Mouse (Mus musculus) v-Abl transformed pro-B cells (cell line): ENCODE measurements around the gene Cacna1c.

Experiments
- in situ Hi-C, 2 experiments: fragments of 400-800 bp; cut with MboI; formaldehyde crosslinking; loops; one replicate each; pipeline ENCODE4 v1.15.1; 2025; ENCODE audit not compliant: unreplicated experiment in 2 of 2

Gene Cacna1c

DNA sequence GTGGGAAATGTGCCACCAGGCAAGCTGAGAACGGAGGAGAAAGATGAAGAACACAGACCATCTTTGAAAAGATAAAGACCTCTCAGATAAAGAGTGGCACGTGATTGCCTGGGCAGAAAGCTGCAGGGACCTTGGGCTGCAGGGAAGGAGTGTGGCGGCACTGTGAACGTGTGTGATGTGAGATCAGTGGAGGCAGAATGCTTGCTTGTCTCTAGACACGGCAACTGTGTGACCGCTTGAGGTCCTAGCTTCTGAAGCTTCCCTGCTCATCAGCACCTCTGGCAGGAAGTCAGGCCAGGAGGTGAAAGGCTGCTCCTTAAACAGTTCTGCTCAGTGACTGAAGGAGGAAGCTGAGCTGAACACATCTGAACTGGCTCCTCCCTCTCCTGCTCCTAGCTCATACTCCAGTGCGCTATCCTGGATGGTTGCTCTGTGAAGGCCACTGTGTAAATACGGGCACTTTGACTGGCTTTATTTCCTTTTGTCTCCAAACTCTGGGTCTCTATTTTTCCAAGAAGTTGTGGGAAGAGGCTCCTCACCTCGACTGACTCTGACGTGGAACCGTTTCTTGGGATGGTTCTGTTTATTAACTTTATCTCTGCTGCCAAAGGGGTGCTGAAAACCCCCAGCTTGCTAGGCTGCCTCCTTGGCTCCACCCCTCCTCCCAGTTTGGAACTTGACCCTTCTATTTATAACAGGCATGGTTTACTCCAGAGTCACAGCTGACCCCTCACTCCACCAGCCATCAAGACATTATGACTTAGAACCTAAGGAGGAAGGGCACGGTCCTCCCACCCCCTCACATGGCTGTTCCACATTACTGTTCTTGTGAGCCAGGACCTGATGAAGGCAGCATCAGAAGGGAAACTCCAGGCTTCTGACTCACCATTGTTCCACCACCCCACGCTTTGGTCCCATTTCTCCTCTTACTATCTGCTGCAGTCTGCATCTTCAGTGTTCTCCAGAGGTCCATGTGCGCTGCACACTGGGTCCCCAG lies 357.0 kb downstream of the Cacna1c start:
- in situ Hi-C loops: no loop called here

DNA sequence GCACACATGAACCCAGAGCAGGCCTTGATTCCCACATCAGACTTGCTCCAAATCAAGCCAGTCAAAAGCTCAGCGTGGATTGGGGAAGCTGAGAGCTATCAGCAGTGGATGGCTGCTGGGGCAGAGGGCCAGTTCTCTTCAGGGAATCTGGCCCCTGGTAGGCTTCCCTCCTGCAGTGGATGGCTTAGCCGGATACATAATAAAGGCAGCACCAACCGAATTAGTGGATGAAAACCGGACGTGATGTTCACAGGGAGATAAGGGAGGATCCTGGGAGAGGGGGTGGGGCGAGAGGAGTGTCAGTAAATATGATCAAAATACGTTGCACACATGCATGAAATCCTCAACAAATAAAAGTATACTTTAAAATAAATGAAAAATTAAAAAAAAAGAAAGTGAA lies 359.5 kb downstream of the Cacna1c start:
- in situ Hi-C loops: no loop called here

DNA sequence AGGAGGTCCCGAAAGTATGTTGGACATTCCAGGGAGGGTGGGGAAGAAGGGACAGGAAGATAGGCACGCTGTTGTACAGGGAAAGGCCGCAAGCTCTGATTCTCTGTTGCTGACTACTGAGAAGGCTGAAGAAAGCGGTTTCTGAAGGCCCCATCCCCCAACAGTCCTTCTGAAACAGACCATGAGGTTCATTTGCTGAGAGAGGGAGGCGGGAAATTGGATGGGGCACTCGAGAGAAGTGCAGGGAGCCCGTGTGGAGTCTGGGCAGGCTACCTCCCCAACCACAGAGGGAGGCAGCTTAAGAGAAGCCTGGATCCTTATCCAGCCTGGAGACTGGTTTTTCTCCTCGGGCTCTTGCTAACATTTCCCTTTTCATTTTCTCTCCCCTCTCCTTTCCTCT lies 362.2 kb downstream of the Cacna1c start:
- in situ Hi-C loops: no loop called here

DNA sequence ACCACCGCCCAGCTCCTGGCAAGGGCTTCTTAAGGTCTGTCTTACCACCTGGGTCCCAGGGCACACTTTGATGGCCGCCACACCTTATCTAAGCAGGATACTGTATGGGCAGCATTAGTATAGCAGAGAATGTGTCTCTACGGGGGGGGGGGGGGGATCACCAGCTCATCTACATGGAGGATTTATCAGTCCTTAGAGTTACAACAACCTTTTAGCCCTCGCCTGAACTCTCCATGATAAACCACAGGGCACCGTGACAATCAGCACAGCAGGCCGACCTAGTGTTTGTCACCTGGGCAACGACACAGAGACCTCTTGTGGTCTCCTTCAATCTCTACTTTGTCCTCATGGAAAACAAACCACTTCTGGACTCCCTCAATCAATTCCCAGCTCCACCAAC lies 363.2 kb downstream of the Cacna1c start:
- in situ Hi-C loops: no loop called here

DNA sequence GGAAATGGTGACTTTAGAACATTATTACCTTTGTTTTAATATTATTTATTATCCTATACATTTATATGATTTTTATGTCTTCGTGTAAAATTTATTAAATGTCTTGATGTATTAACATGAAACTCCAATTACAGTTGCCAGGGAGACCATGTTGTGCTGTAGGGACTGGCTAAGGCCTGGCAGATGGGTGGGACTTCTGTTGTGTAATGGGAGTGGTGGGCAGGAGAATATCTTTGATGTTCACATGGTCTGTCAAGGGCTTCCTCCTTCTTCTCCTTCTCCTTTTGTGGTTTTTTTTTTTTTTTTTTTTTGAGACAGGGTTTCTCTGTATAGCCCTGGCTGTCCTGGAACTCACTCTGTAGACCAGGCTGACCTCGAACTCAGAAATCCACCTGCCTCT lies 363.6 kb downstream of the Cacna1c start:
- in situ Hi-C loops: no loop called here

DNA sequence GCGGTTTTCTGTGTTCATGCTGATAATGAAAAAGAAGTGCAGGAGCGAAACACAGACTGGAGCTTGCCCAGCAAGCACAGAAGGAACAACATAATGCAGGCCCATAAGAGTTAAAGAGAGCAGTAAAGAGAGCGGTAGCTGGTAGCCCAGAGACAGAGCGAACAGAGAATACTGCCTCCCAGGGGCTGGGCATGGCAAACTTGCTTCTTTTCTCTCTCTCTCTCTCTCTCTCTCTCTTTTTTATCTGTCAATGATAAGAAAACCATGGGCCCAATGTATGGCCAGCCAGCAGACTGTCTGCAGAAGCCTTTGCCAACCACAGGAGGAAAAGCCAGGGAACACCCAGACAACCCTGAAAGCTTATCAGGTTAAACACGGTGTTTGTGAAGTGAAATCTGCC lies 365.4 kb downstream of the Cacna1c start:
- in situ Hi-C loops: no loop called here

DNA sequence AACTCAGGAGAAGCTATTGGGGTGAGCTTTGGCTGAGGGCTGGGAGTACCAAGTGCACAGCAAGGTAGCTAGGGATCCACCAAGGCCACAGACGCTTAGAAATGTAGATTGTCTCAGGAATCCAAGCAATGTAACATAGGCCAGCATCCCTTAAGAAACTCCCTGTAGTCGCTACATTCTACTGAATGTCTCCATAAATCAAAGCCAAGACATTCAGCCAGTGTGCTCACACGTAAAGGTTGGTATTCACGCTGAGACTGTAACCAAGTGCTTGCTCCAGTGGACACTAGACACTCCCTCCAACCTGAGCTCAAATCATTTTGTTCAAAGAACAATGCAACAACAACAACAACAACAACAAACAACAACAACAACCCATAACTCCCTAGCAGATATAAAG lies 368.0 kb downstream of the Cacna1c start:
- in situ Hi-C loops: no loop called here

DNA sequence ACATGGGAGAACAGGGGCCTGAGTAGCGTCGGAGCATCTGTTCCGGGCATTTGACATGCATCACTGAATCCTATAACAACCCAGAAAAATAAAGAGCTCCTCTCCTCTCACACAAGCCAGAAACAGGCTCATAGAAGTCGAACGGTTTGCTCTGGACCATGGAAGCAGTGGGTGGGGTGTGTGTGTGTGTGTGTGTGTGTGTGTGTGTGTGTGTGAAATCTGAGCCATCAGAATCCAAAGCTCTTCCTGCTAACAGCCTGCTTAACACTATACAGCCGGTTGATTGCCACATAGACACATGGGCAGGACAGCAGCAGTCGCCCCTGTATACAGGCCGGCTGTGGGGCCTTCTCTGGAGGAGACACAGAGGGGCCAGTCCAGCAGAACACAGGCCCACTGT lies 368.7 kb downstream of the Cacna1c start:
- in situ Hi-C loops: no loop called here

DNA sequence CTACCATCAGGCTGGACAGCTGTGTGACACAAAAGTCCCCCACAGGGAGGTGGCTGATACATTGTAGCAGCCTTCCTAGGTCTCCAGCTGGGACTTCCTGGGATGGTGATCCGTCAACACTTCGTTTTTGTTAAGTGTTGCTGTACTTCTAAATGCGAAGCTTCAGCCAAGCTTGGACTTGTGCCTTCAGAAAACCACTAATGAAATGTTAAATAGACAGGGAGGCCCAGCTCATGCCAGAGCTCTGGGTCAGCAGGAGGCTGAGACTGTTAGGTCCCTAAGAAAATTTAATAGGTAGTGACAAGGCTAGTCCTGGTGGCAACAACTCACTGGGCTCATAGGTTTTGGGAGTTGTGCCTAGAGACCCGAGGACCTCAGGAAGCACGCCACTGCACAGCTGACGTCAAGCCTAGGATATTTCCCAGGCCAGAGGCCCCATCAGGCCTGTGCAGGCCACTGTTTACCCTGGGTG lies 370.8 kb downstream of the Cacna1c start:
- in situ Hi-C loops: no loop called here

DNA sequence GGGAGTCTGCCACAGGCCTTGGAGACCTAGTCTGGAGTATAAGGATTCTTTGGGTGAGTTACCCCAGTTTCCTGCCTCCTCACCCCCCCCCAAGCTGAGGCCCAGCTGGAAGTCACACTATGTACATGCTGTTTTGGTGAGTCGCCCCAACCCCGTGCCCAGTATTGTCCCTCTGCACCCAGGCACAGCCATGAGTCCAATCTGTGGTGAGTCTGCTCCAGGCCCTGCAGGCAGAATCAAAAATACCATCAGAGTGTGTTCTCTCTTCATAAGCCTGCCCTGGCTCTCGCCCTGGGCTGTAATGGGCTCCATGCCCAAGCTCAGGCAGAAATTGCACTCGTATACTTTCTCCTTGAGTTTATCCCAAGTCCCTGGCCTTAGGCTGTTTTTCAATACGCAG lies 374.7 kb downstream of the Cacna1c start:
- in situ Hi-C loops: no loop called here

DNA sequence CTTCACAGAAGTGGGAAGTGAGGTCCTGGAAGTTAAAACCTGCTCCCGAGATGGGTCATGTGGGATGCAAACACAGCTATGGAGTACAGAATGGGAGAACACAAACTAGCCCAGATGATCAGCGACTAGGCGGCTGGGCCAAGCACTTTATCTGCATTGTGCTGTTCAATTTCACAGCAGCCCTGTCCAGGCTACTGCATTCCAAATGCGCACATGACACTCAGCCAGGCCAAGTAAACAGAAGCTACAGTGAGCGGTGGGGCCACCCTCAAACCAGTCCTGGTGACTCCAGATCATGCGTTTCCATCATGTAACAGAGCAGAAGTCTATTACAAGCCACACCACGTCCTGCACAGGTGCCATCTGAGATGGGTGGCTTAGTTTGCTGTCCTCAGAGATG lies 376.6 kb downstream of the Cacna1c start:
- in situ Hi-C loops: no loop called here

DNA sequence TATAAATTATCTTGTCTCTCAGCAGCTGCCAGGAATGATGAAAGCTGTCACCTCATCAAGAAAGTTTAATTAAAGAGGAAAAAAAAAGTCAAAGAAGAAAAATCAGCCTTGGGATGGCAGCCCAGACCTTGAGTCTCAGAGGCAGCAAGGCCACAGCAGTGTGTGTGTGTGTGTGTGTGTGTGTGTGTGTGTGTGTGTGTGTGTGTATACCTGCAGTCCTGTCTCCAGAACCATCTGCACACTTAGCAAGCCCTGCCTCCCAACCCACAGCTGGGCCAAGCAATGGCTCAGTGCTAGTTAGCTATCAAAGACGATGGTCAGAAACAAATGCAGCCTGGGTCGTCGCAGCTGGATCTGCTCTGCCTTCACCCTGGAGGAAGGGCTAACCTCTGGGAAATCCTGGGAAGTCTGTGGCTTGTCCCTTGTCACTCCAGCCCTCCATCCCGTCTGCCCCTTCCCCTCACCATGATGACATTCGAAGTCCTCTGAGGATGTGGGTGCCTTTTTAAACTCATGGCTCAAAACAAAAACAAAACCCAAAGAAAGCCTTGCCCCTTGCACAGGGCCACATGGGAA lies 378.2 kb downstream of the Cacna1c start:
- in situ Hi-C loops: no loop called here

DNA sequence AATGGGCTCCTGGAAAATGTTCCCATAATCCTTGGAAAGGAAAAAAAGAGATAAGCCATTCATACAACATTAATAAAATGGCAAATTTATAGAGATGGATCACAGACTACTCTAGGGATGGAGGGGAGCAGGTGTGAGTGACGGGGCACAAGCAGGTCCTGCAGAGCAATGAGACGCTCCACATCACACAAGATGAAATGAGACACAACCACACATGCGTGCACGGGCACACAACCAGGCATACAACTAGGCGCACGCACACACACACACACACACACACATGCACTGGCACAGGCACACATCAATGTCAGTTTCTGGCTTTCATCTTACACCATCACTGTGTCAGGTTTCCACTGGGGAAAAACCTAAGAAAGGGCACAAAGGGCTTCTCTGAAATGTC lies 380.0 kb downstream of the Cacna1c start:
- in situ Hi-C loops: no loop called here

DNA sequence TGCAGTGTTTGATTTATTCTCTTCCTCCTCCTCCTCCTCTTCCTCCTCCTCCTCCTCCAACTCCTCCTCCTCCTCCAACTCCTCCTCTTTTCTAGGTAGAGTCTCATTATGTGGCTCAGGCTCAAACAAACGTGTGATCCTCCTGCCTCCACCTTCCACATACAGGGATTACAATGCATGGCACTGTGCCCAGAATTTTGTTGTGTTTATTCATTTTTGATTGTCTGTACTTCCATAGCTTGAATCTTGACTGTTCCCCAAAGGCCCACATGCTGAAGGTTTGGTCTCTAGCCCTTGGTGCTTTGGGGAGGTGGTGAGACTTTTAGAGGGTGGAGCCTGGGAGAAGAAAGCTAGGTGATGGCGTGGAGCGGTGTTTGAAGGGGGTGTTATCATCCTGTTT lies 383.7 kb downstream of the Cacna1c start:
- in situ Hi-C loops: no loop called here

DNA sequence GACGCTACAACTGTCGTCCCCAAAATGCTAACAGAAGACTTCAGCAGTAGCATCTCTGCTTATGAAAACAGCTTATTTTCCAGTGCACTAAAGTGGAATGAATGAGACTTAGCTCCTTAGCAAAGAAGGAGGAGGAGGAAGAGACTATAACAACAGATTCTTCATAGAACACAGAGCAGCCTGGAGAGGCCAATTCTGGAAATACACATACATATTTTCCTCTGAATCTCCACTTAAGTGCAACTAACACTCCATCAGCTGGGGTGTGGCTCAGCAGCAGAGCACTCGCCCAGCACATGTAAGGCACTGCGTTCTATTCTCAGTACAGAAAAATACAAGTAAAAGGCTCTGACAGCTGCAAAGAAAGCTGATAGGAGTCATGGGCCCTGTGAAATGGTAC lies 384.2 kb downstream of the Cacna1c start:
- in situ Hi-C loops: no loop called here

DNA sequence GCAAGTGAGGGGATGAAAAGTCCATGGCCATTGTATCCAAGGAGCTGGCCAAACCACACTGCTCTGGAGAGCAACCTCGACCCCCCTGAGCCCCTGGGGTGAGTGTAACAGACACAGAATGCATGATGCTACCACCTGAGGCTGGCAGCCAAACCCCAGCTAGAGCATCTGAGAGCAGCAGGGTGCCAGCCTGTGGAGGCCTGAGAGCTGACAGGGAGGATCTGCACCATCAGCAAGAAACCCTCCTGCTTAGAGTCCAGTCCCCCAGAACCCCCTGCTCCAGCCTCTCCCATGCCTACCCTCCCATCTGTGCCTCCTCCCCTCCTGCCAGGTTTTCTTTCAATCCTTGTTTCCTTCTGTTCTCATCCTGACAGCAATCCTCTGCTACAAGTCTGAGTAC lies 385.4 kb downstream of the Cacna1c start:
- in situ Hi-C loops: no loop called here

DNA sequence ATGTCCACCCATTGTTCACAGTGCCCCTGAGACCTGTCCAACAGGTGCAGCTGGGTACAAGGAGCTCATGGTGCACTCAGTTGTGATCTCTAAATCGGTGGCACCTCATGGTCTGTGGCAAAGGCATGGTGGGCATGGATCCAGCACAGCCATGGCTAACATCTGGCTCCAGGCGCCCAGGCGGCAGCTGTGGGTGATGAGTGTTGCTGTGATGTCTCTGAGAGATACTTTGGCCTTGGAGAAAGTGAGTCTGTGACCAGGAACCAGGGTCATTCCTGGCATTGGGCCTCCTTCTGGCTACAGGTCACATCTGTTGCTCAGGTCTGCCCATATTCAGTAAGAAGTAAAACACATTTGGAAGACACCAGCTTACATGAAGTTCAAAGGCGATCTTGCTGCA lies 391.1 kb downstream of the Cacna1c start:
- in situ Hi-C loops: no loop called here

DNA sequence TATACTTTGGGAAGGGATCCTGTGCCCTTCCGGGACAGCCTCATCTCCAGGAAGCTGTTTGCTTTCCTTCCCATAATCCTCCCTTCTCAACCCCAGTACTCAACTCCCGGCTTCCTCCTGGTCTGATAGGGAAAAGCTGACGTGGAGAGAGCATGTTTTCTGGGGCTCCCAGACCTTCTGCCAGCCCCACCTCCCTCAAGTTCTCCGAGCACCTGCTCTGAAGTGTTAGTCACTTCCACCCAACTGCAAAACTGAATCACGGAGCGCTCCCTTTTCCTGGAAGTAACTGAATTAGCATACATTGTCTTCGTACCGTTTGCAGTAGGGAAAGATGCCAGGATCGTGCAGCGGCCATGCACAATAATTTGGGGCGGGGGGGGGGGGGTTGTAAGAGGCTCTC lies 393.9 kb downstream of the Cacna1c start:
- in situ Hi-C loops: no loop called here

DNA sequence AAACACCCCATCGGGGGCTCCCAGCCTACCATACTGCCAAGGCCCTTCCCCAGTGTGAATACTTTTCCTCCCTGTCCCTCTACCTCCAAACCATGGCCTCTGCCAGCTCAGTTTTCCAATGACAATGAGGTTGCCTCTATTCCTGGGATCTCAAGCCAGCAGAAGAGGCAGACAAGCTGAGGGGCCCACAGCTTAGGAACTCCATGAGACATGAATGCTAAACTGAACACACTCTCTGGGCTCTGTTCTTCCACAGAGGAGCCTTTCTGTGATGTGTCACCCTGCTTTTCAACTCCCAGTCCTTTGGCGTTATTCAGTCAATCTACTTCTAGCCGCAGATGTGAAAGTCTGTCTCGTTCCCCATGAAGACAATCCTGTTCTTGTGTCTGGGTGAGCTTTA lies 399.8 kb downstream of the Cacna1c start:
- in situ Hi-C loops: no loop called here

DNA sequence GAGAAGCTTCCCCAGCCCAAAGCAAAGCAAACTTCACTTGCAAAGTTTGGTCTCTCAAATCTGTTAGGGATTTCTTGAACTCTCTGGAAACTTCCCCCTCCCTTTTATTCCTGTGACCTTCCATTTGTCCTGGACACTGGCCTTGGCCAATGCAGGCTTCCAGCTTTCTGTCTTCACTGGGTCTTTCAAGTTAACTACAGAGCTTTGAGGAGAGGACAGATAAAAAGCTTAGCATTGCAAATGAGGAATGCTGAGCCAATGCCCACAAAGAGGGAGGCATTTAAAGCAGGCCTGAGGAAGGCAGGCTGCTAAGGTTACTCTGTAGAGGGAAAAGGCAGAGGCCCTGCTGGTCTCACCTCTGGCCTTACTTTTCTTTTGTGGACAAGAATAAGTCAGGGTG lies 400.5 kb downstream of the Cacna1c start:
- in situ Hi-C loops: no loop called here

DNA sequence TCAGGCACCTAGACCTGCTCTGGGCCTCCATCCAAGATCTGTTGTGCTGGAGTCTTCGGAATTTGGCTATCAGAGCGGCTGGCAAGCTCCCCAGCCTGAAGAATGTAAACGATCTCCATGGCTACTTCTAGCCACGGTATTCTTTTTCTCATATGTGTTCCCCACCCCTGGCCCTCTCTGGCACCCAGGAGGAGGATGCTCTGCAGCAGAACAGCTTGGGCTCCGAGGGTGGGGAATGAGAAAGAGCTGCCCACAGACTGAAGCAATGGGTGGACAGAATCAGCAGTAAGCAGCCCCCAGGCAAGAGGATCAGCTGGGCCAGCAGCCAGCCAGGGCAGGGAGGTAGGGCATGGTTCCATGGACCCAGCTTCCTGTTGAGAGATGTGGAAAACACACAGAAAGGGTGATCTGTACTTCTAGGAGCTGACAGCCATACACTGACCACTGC lies 404.3 kb downstream of the Cacna1c start:
- in situ Hi-C loops: no loop called here

DNA sequence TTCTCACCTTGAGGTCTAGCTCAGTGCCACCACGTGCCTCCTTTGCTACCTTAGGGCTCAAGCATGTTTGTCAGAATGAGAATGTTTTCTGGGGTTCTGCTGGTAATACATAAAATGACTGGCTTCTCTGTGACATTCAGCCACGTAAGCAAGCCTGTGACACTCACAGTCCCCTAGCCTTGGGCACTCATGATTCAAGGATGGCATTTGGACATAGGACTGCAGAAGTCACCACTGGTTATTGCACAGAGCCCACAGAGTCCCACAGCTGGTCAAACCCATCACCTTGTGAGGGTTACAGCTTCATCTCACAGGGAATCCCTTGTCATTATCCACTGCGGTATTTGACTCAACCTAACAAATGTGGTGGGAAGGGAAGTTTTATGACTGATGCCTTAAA lies 408.3 kb downstream of the Cacna1c start:
- in situ Hi-C loops: no loop called here
